Mouse (Mus musculus): Measurements from ENCODE around the gene Hspb3.
A peak's percentile ranks its signal among the peaks of the same experiment; 100 is the strongest.

The Hspb3 gene

DNA sequence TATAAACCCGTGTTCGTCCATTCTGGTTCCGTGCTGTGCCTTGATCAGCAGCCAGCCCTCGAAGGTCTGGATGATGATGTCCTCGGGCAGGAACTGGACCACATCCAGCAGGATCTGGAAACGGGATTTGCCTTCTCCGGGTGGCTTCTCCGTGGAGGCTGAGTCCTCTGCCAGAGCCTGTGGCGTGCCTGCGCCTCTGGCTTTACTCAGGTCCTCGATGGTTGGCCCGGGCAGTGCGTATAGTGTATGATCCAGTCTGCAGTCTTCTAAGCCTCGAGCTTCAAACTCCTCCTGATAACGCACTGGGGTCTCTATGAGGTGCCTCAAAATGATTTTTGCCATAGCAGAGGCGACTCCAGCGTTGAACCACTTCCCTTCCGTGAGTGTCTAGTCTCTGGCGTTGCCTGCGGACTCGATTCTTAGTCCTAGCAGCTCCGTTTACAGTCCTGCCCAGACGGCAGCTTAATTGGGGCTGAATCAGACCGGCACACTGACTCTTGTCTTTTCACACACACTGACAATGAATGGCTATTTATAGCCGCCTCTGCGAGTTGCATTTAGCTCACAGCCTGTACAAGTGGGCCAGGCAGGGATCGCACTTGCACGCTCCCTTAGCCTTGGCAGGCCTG, at the start of gene Hspb3:
Gene Hspb3, minus strand, starts transcription at position 526 of the 629 bp plus-strand sequence.
- DNase-seq, result no peak

DNA sequence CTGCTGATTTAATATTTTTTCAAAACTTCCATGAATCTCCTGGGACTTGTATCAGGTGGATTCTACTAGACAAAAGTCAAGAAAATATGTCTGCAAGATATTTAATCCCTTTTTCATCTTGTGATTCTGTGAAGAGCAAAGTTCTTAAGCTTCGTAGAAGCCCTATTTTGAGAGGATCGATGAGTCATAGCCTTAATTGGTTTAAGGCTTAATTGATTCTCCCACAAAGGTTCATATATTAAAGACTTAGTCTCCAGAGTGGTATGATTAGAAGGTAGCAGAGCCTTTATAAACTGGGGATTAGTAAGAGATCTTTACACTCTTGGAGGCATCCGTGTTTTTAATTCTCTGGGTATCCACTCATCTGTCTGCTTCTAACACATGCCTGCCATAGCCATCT, 49.7 kb upstream of the Hspb3 start:
- DNase-seq, result no peak

DNA sequence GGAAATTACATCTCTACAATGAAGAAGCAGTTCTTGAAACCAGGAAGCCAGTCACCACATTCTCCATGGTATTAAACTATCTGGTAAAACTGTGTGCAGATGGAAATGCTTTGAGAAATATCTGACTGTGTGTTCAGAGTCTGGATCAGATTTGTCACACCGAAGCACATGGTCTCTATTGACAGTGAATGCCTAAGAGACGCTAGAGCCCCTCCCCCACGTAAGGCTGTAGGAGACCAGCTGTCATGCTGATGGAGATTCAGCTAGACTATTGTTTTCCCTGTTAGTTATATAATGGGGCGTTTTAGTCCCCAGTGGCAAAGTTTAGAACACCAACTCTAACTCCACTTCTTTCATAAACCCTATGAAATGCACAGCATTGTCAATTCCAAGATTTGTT, 42.7 kb upstream of the Hspb3 start:
- DNase-seq, result no peak

DNA sequence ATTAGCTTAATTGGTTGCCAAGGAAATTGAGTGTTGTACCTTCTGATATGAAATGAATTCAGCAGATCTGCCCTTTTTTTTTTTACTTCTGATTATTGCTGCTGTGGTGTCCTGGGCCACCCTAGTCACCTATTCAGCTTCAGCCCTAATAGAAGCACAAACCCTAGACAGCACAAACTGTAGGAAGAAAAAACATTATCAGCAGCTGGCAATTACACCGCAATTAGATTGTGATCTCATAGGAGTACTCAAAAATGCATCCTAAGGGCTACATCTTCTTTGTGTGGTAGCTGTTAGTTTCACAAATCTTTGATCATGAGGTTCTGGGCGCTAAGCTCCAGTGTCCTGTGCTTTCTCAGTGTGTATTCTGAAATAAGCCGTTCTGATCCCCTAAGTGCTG, 37.7 kb upstream of the Hspb3 start:
- DNase-seq, result no peak

DNA sequence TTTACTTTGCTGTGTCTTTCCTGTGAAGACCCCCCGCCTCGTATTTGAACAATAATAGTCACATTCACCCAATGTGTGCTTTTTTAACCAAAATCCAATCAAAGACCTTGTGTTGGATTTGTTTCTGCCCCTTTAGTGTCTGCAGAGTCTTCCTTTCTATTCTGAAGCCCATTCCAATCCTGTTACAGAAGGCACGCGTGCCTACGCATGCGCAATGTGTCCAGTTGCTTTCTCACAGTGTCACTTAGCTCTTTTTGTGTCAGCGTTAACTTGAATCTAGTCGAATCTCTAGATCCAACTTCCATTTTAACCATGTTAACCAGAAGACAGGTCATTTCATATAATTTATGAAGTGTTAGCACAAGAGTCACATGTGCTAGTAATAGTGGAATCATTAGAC, 36.5 kb upstream of the Hspb3 start:
- DNase-seq, result no peak

DNA sequence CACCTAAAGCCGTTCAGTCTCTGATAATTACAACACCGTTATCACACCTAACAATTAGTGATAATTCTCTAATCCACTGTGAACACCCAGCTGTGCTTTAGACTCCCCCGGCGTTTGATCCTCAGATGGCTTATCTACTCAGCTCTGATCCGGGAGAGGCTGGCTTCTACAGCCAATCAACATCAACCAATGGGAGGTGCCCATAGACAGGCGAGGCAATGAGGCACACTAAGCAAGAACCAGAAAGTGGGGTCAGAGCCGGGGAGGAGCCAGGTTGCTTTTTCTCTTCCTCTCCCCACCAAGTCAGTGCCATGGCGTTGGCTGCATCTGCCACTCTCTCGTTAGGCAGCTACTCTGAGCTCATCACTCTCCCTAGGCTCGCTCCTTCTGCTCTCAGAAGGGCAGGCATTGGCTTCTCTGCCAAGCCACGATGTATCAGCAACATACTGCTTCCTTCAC, 36.0 kb upstream of the Hspb3 start:
- DNase-seq, result no peak

DNA sequence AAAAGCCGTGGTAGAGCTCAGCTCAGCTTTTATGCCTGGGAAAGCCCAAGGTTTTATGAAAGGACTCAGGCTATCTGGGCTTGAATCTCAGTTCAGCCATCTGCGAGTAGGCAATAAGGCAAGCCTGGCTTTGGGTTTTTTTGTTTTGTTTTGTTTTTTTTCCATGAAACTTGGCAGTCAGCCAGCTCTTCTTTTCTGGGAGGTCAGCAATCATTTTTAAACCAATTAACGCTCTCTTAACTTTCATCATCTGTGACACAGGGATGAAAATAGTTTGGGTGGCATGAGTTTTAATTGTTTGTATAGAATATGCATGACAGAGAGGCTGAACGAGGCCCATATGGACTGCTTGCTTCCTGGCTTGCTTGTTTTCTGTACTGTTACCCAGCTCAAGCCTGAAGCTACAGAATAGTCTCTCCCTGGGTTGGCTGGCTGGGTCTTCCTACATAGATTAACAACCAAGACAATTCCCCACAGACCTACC, 33.4 kb upstream of the Hspb3 start:
- no peak for DNase-seq

DNA sequence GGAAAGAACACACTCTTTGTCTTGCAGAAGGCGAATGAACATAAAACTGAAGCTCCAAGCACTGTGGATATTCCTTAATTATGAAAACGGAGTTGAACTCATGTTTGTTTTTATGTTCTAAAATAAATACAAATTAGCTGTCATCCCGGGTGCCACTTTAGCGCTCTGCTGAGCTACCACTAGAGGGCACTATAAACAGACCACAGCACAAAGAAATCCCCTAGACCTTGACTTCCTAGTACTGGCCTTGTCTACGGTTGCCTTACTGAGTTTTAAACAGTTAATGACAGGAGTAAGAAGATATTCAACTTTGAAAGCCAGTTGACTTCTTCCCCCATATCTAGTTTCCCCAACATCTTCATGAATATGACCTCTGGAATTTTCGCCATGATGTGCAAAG, 29.9 kb upstream of the Hspb3 start:
- peak; percentile 52 for DNase-seq

DNA sequence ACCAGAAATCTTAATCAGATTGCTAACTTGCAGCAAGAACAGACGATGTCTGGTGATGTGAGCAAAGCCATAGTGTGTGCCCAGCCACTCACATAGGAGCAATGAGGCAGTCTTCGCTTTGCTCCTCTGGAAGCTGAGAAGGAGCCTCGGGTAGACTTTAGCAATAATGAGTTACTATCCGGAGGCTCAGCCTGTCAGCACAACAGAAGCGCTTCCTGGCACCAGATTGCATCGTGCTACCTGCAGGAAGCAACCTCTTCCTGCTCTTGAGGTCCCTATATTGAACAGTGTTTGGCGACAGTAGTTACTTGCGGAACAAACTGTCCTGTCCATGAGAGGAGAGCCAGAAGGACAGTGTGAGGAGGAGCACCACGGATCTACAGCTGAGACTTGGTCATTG, 28.2 kb upstream of the Hspb3 start:
- DNase-seq, result peak; percentile 27

DNA sequence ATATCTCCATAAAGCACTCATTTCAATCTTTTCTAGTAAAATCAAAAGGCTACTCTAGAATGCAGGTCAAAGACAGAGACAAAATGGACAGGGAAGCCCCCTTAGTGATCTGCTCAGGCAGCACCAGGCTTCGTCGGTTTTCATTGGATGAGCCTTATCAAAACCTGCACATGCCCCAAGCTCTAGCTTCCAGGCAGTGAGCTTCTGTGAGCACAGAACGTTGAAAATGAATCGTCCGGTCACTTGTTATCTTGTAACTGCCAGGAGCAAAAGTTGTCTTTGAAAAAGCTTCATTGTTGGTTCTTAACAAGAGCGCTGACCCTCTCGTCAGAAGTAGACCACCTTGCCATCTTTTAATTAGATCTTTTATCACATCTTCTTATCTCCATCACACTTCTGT, 26.4 kb upstream of the Hspb3 start:
- no peak for DNase-seq

DNA sequence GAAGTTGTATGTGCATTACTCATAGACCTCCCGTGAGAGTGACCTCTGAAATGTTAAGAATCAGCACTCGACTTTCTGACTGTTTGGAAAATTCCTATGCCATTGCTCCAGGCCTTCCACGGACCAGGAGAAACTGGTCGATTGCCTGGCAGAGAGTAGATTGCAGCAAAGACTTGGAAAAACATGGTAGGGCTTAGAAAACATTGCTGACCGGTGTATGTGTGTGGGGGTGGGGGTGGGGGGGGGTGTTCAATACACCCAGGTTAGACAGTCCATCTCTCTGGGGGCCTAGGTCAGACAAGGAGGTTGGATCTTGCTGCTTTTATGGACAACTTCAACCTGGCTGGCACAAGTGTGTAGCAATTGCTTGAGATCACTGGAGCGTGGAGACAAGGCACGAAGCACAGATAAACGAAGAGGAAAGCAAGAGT, 23.2 kb upstream of the Hspb3 start:
- no peak for DNase-seq

DNA sequence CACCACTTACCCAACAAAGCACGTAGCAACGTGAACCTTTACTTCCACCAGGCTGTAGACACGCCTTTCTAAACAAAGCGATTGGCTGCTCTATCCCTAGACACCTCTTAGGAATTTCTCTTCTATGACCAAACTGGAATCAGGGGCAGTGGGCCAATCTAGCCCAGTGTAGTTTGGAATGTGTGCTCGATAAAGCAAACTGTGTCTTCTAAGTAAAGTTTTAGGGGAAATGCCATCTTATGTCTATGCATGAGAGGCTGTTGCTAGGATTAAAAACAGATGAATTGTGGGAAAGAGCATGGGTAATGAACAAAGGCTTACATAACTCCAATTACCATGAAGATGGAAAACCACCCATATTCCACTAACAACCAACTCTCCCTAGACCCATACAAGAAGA, 19.3 kb upstream of the Hspb3 start:
- DNase-seq, result no peak

DNA sequence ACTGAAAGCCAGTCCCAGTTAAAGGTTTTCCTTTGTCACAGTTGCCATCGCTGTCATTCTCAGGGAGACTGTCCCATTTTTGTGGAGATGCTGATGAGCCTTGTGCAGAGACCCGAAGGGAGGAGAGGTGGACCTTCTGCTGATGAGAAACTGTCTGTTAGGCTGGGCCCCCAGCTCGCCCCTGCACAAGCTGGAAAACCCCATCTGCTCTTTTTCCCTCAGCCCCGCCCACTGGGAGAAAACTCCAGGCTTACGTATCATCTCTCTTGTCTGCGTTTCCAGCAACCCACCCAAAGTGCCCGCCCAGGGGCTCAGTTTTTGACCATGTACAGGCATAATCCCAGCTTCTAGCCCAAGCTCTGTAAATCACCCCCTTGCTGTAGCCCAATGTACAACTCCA, 17.2 kb upstream of the Hspb3 start:
- DNase-seq, result no peak

DNA sequence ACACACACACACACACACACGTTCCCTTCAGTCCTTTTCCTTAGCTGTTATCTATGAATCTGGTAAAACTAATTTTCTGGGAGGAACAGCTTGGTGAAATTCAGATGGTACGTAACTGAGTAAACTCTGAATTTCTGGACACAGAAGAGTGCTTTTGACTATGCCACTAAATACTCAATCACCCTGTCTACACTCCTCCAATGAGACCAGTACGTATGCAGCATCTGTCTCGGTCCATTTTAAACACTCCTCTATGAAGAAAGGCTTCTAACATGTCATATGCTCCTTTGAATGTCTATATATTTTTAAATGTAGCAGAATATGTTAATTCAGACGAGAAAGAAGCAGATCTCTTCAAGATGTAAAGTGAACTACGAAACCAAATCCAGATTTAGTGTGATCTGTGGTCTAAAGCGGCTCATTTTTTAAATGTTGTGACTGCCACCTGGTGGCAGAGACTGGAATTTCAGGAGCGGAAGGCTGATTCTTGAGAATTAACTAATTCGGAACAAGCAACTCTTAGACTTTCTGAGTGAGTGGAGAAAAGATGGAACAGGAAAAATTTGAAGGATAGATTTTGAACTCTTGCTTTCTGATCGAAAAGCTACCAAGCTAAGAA, 6.1 kb upstream of the Hspb3 start:
- DNase-seq, result peak; percentile 77

DNA sequence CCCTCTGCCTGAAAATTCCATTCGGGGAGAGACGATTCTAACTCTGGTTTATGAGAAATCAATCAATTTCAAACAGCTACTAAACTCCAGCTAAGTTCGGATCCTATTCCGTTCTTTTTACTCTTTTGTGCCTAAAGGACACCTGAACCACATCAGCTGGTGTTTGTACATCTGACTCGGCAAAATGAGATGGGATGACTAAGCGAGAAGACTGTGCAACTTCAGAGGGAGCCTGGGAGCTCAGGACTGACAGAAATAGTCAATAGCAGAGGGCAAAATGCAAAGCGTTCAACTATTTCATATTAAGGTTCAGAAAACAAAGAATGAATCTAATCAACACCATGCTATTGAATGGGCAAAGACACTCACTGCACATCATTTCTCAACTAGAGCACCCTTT, 407 bp upstream of the Hspb3 start:
- no peak for DNase-seq

DNA sequence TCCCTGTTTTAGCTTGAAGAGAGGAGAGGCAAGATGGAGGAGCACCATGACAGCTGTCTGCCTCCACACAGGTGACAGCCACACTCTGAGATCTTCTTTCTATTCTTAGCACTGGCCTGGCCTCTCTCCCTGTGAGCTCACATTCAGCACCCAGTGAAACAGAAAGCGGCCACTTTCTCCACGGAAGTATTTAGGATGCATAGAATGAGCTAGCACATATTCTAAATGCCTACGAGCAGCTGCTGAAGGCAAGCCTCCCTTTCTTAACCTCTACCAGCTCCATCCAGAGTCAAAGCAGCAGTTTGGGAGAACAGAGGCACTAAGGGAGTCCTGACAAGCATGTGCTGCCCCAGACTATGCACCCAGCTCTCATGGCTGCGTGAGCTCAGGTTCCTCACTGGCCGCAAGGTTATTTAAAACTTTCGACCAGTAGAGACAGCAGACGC, 1.6 kb downstream of the Hspb3 start:
- no peak for DNase-seq

DNA sequence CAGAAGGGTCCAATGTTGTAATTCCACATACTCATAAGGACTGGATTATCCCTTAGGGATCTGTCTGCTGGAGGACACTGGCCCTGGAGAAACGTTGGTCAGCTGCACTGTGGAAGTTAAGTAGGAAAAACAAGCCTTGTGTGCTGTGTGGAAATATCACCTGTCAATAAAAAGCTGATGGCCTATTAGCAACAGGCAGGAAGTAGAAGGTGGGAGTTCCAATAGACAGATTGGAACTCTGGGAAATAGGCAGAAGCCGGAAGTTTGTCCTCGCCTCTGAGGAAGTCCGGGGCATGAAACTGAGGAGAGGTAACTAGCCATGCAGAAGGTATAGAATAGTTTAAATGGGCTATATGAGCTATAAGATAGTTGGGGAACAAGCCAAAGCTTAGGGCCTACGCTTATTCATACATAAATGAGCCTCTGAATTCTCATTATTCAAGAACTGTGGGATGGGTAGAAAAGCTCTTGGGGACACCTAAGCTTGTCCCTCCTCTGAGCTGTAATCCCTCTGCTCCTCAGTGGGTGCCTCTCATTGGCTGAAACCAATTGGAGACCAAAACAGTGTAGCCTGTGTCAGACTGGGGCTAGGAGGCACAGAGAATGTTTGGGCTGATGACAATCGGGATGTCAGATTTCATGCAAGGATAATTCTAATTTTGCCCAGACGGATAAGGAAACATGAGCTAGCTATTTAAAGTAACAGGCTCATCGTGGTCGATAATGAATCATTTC, 2.7 kb downstream of the Hspb3 start:
- no peak for DNase-seq

DNA sequence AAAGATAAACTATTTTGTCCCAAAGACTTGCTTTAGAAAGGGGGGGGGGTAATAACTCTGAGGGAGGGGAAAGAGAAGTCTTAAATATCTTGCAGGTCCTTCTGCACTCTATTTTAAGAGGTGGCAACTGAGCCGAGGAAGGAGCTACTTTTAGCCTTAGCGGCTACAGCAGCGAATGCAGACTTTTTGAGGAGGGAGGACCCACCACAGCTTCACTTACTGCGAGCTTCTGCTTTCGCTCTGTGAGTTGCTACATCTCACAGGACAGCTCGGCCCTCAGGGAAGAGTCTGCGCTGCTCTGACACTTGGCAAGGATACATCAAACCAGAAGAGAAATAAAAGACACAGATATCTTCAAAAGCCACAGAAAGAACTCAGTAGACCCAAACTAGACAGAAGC, 6.3 kb downstream of the Hspb3 start:
- DNase-seq, result no peak

DNA sequence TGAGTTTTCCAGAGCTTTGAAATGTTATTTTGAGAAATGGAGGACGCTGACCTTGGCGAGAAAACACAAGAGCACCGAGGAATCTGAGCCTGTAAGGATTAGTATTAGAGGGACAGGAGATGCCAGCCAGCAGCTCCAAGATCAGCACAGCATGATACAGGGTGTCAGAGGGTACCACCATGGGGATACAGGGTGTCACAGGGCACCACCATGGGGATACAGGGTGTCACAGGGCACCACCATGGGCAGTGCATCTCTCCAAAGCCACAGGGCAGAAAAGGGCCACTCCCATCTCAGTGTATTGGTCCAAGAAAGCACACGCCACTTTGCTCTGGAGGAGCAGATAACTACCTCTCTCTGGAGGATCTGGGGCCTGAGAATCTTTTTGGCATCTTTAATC, 6.8 kb downstream of the Hspb3 start:
- no peak for DNase-seq

DNA sequence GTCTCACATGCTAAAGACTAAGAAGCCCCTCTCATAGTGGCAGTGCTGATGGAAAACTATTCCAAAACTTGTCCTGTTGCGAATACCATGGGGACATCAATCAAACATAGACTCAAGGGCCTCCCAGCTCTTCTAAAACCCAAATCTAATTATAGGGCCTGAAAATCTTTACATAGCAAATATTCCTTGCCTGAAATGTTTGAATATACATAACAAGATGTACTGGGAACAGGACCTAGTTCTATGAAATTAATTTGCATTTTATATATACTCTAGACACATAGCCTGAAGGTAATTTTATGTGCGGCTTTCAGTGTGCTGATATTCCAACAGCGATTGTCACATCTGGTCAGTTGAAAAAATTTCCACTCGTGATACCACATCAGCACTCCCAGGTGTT, 8.0 kb downstream of the Hspb3 start:
- DNase-seq, result no peak

DNA sequence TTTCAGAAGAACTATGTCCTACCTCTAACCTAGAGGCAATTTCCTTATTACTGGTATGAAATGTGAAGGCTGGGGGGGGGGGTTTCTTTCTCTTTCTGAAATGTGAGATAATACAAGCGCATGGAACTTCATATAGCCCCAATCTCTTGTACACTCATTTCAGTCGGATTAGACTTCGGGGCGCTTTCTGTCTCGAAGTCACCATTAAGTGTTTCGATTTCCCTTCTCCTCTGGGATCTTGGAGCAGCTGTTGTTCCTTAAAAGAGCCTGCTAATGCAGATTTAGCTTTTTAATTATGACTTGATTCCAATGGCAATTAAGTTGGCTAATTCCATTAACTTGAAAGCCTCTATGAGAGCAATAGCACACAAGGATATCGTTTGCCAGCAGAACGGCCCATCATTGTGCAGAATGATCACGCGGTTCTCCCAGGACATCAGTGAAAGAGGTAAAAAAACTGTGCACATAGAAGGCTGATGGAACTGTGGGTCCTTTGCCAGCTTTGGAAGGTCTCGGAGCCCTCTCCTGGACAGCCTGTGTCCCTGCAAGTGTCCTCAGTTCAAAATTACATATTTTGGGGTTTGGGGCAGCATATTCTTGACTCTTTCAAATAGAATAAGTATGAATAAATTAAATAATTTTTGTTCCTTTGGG, 22.4 kb downstream of the Hspb3 start:
- no peak for DNase-seq

DNA sequence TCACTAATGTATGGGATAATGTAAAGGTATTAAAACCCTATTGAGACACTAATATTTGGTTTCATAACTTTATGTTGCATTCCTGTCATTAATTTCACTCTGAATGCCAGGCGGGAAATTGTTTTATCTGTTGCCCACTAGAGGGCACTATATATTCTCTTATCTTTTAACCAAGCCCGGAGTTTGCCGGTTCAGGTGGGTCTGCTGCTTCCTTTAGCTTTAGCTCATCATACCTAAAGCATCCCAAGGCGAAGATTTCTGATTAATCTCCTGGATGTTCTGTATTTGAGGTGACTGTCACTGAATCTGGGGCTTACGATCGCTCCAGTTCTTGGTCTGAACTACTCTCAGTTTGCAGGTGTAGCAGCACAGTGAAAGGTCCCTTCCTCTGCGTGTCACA, 24.6 kb downstream of the Hspb3 start:
- peak; percentile 42 for DNase-seq

DNA sequence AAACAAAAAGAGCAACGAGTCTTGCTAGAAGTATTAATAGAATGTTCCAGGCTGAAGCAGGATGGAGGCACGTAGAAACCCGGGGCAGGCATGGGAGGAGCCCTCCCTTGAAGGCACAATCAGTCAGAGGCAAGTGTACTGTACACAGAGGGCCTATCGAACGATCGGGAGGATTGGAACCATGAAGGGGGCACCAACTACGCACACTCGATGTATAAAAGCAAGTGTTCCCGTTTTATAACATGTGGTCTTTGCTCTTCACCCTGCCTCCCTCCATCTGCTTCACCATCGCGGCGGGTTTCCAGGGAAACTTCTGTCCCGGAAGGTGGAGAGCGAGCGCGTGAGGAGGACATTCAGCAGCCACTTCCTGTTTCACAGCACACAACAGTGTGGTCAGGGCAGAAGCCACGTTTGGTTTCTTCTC, 27.7 kb downstream of the Hspb3 start:
- peak; percentile 34 for DNase-seq
